Mouse (Mus musculus): ENCODE results near the gene Lonp1. TPM values are rescaled to one million over a fixed set of nuclear protein-coding genes. Genes with fewer than 3 reads are reported as not detected.
"Not testable (repeated sequence)": the region's sequence is repeated elsewhere in the genome, so short reads cannot be mapped to it uniquely, and the experiment has no call there.

Lonp1 gene
- total RNA-seq, 2 experiments from 2014 or later = 306 to 318 TPM

- DNase-seq (ENCODE audit: low spot score in 2 of 2) = no peak
These were observed 1.0 kb upstream of the Lonp1 start, which contains the start of gene Catsperd for GRCm38 (mm10) chr17:56627530-56628277. TSS of gene Catsperd (plus strand) at chr17:56628143.

- DNase-seq (ENCODE audit: low spot score in 2 of 2) = no peak
These were observed 427 bp downstream of the Lonp1 start for GRCm38 (mm10) chr17:56626260-56626659.

- no peak for DNase-seq (ENCODE audit: low spot score in 2 of 2)
These were observed 1.2 kb downstream of the Lonp1 start for GRCm38 (mm10) chr17:56625495-56625894.

GRCm38 (mm10) chr17:56617628-56618027 lies 9.1 kb downstream of the Lonp1 start:
- no peak for DNase-seq (ENCODE audit: low spot score in 2 of 2)

- no peak for DNase-seq (ENCODE audit: low spot score in 2 of 2)
These were observed 10.0 kb downstream of the Lonp1 start for GRCm38 (mm10) chr17:56616725-56617124.

- DNase-seq (ENCODE audit: low spot score in 2 of 2) = no peak
These were observed 10.9 kb downstream of the Lonp1 start for GRCm38 (mm10) chr17:56615792-56616191.

GRCm38 (mm10) chr17:56615136-56615784 lies 11.4 kb downstream of the Lonp1 start:
- DNase-seq (ENCODE audit: low spot score in 2 of 2) = no peak

GRCm38 (mm10) chr17:56614391-56615135 lies 12.1 kb downstream of the Lonp1 start:
- no peak for DNase-seq (ENCODE audit: low spot score in 2 of 2)

- not testable (repeated sequence) for DNase-seq (ENCODE audit: low spot score in 2 of 2)
These were observed 12.8 kb downstream of the Lonp1 start for GRCm38 (mm10) chr17:56613893-56614292.

- peak; percentile 94 to 97 for DNase-seq (ENCODE audit: low spot score in 2 of 2)
These were observed 13.3 kb downstream of the Lonp1 start, which contains the start of gene Rpl36 for GRCm38 (mm10) chr17:56613236-56613844. TSS of gene Rpl36 (plus strand) at chr17:56613416.

GRCm38 (mm10) chr17:56612565-56612939 lies 14.1 kb downstream of the Lonp1 start:
- DNase-seq (ENCODE audit: low spot score in 2 of 2) = not testable (repeated sequence)

GRCm38 (mm10) chr17:56611861-56612564 lies 14.7 kb downstream of the Lonp1 start:
- DNase-seq (ENCODE audit: low spot score in 2 of 2) = peak in 1 of 2 experiments; percentile 37

GRCm38 (mm10) chr17:56611323-56611722 lies 15.4 kb downstream of the Lonp1 start:
- DNase-seq (ENCODE audit: low spot score in 2 of 2) = no peak

GRCm38 (mm10) chr17:56609452-56610171 lies 17.1 kb downstream of the Lonp1 start, which contains the start of gene 2410015M20Rik:
TSS of gene 2410015M20Rik (minus strand) at chr17:56609771.
- DNase-seq (ENCODE audit: low spot score in 2 of 2) = peak; percentile 73 to 86

GRCm38 (mm10) chr17:56608699-56609098 lies 18.0 kb downstream of the Lonp1 start:
- no peak for DNase-seq (ENCODE audit: low spot score in 2 of 2)

GRCm38 (mm10) chr17:56607521-56608062 lies 19.1 kb downstream of the Lonp1 start:
- no peak for DNase-seq (ENCODE audit: low spot score in 2 of 2)

- DNase-seq (ENCODE audit: low spot score in 2 of 2) = no peak
These were observed 21.3 kb downstream of the Lonp1 start for GRCm38 (mm10) chr17:56605431-56605830.

- DNase-seq (ENCODE audit: low spot score in 2 of 2) = no peak
These were observed 22.3 kb downstream of the Lonp1 start for GRCm38 (mm10) chr17:56604422-56604821.

GRCm38 (mm10) chr17:56604070-56604380 lies 22.7 kb downstream of the Lonp1 start:
- no peak for DNase-seq (ENCODE audit: low spot score in 2 of 2)

Data from adrenal gland, postnatal 4 days (tissue).